Mouse (Mus musculus) cerebellum, adult 18-20 months (tissue): ENCODE measurements around the gene Txn1.

Experiments
- DNase-seq, 2 experiments: peaks; one replicate each; pipeline ENCODE4 v3.0.0; 2021

The Txn1 gene

DNA sequence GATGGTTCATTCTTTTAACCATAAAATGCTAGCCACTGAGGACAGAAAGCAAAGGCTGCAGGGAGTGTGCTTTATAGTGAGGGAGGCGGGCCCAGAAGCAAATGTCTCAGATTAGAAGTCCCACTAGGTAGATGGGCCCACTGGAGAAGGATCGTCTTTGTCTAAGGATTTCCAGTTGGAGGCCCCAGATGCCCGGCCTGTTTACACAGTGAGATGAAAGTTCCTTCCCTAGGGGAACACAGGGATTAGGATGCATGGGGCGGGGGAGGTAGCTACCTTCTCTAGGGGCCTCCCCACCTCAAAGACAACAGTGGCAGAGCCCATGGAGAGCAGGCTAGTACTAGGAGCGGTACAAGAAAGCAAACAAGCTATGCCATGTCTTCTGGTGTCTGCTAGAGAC lies 61.1 kb downstream of the Txn1 start:
- no peak for DNase-seq
